In genomic region chr9:88059005-88059404, GRCm38 (mm10) we compare ENCODE assay signal across 16 mouse cellular contexts.
A peak's percentile ranks its signal among the peaks of the same experiment; 100 is the strongest.
DNase-seq lines count a peak whose midpoint lies in the region; ATAC-seq and TF ChIP-seq lines count a peak whose summit lies in the region.
"Had no signal": no experiment of that assay in that cellular context is flagged by ENCODE, and none has a peak within 500 bp of the region (broad histone marks: within the 10 kb centered on the region; RNA-seq: fewer than 3 reads in every experiment).

No protein-coding gene starts in this region.

- TF ChIP-seq CTCF in stomach, postnatal 0 days (IDR thresholded peaks at IDR 0.05; ENCODE audit: low read depth) = no peak

- ATAC-seq in hindbrain, embryonic 12.5 days (ENCODE audit: low FRiP score) = peak; percentile 40; the same call in 1 of the 2 replicates
- ATAC-seq in neural tube, embryonic 12.5 days (ENCODE audit: low FRiP score, low read depth) = 0 out of 2 replicates have a peak, but pooled peaks have one; percentile 13
- ATAC-seq in neural tube, embryonic 15.5 days (ENCODE audit: low FRiP score) = no peak
- ATAC-seq in limb, embryonic 13.5 days (ENCODE audit: low FRiP score, low read depth) = no peak; the same call in 1 of the 2 replicates
- ATAC-seq in stomach, postnatal 0 days (ENCODE audit: low FRiP score, low TSS enrichment) = 0 out of 2 replicates have a peak, but pooled peaks have one; percentile 21
- ATAC-seq in megakaryocyte progenitor cell, adult 5-6 weeks (replicated peaks; ENCODE audit: poor library complexity) = no peak

- H3K9me3 ChIP-seq in hindbrain, embryonic 12.5 days (replicated peaks) = no peaks in the 10 kb centered on the region
- H3K9me3 ChIP-seq in hindbrain, embryonic 10.5 days = no peaks in the 10 kb centered on the region
- no peaks in the 10 kb centered on the region for H3K9me3 ChIP-seq in neural tube, embryonic 12.5 days
- H3K9me3 ChIP-seq in neural tube, embryonic 15.5 days (replicated peaks) = no peaks in the 10 kb centered on the region
- 0 out of 2 replicates have a peak, but pooled peaks cover 5% of the 10 kb centered on the region for H3K9me3 ChIP-seq in limb, embryonic 13.5 days
- no peaks in the 10 kb centered on the region for H3K9me3 ChIP-seq in stomach, postnatal 0 days (ENCODE audit: control insufficient read depth, low read length)

- H3K27me3 ChIP-seq in hindbrain, embryonic 12.5 days = no peaks in the 10 kb centered on the region
- no peaks in the 10 kb centered on the region for H3K27me3 ChIP-seq in hindbrain, embryonic 10.5 days (ENCODE audit: insufficient read depth, poor library complexity, severe bottlenecking)
- H3K27me3 ChIP-seq in neural tube, embryonic 12.5 days (replicated peaks) = no peaks in the 10 kb centered on the region
- no peaks in the 10 kb centered on the region for H3K27me3 ChIP-seq in neural tube, embryonic 15.5 days (replicated peaks)
- H3K27me3 ChIP-seq in limb, embryonic 13.5 days = 0 out of 2 replicates have a peak, but pooled peaks cover 10% of the 10 kb centered on the region
- no peaks in the 10 kb centered on the region for H3K27me3 ChIP-seq in stomach, postnatal 0 days (ENCODE audit: control insufficient read depth, insufficient read depth, low read length)

- TF ChIP-seq EP300 in stomach, postnatal 0 days (optimal IDR thresholded peaks at IDR 0.05) = no peak

- no peak overlapping the region for H3K4me2 ChIP-seq in hindbrain, embryonic 12.5 days (replicated peaks)
- H3K4me2 ChIP-seq in neural tube, embryonic 12.5 days (replicated peaks) = no peak overlapping the region
- H3K4me2 ChIP-seq in neural tube, embryonic 15.5 days = no peak overlapping the region
- no peak overlapping the region for H3K4me2 ChIP-seq in limb, embryonic 13.5 days (replicated peaks)
- no peak overlapping the region for H3K4me2 ChIP-seq in stomach, postnatal 0 days (replicated peaks; ENCODE audit: low read depth)

- DNase-seq in hindbrain, embryonic 10.5 days (ENCODE audit: low spot score) = no peak
- DNase-seq in stomach, postnatal 0 days (ENCODE audit: low spot score) = no peak
- DNase-seq in spleen, postnatal 14 days (ENCODE audit: low spot score in 2 of 2) = no peak
- DNase-seq: adrenal gland, postnatal 36 days; cerebellum, adult 11 months; embryo, embryonic 11 days; gastrocnemius, postnatal 36 days; kidney, adult 9 months had no signal

- H3K4me1 ChIP-seq in hindbrain, embryonic 12.5 days = peaks cover under 1% of the 10 kb centered on the region
- peaks cover 1% of the 10 kb centered on the region for H3K4me1 ChIP-seq in hindbrain, embryonic 10.5 days (replicated peaks)
- no peaks in the 10 kb centered on the region for H3K4me1 ChIP-seq in neural tube, embryonic 12.5 days
- H3K4me1 ChIP-seq in neural tube, embryonic 15.5 days = no peaks in the 10 kb centered on the region
- peaks cover 14% of the 10 kb centered on the region; the same call in 1 of the 2 replicates for H3K4me1 ChIP-seq in limb, embryonic 13.5 days
- peaks cover 2% of the 10 kb centered on the region; the same call in 1 of the 2 replicates for H3K4me1 ChIP-seq in stomach, postnatal 0 days (replicated peaks; ENCODE audit: control insufficient read depth, insufficient read depth)

- no peaks in the 10 kb centered on the region for H3K36me3 ChIP-seq in hindbrain, embryonic 12.5 days
- H3K36me3 ChIP-seq in hindbrain, embryonic 10.5 days = no peaks in the 10 kb centered on the region
- H3K36me3 ChIP-seq in neural tube, embryonic 12.5 days = no peaks in the 10 kb centered on the region
- H3K36me3 ChIP-seq in neural tube, embryonic 15.5 days = no peaks in the 10 kb centered on the region
- no peaks in the 10 kb centered on the region for H3K36me3 ChIP-seq in limb, embryonic 13.5 days
- H3K36me3 ChIP-seq in stomach, postnatal 0 days (ENCODE audit: control insufficient read depth, insufficient read depth, low read length) = no peaks in the 10 kb centered on the region
- H3K36me3 ChIP-seq: G1E had no signal

- no peak overlapping the region for H3K27ac ChIP-seq in hindbrain, embryonic 12.5 days
- H3K27ac ChIP-seq in hindbrain, embryonic 10.5 days = no peak overlapping the region
- no peak overlapping the region for H3K27ac ChIP-seq in neural tube, embryonic 12.5 days
- H3K27ac ChIP-seq in neural tube, embryonic 15.5 days (replicated peaks) = no peak overlapping the region
- peak overlapping the region; percentile 12; the same call in 1 of the 2 replicates for H3K27ac ChIP-seq in limb, embryonic 13.5 days
- H3K27ac ChIP-seq in stomach, postnatal 0 days (replicated peaks) = no peak overlapping the region
- H3K27ac ChIP-seq: layer of hippocampus, adult 2 months; liver, embryonic 14.5 days had no signal

- H3K4me3 ChIP-seq in hindbrain, embryonic 12.5 days = no peak overlapping the region
- H3K4me3 ChIP-seq in hindbrain, embryonic 10.5 days = no peak overlapping the region
- H3K4me3 ChIP-seq in neural tube, embryonic 12.5 days = no peak overlapping the region
- no peak overlapping the region for H3K4me3 ChIP-seq in neural tube, embryonic 15.5 days (replicated peaks)
- no peak overlapping the region for H3K4me3 ChIP-seq in limb, embryonic 13.5 days
- H3K4me3 ChIP-seq in stomach, postnatal 0 days (ENCODE audit: low read depth, low read length) = no peak overlapping the region
- H3K4me3 ChIP-seq: layer of hippocampus, adult 2 months had no signal

- no peak overlapping the region for H3K9ac ChIP-seq in hindbrain, embryonic 12.5 days
- no peak overlapping the region for H3K9ac ChIP-seq in neural tube, embryonic 12.5 days
- H3K9ac ChIP-seq in neural tube, embryonic 15.5 days (replicated peaks) = no peak overlapping the region
- no peak overlapping the region for H3K9ac ChIP-seq in limb, embryonic 13.5 days
- no peak overlapping the region for H3K9ac ChIP-seq in stomach, postnatal 0 days (ENCODE audit: low read length)
- H3K9ac ChIP-seq: liver, embryonic 14.5 days had no signal

- WGBS in hindbrain, embryonic 12.5 days = 71% methylated on average over 3 of the region's 3 CpGs
- WGBS in hindbrain, embryonic 10.5 days = 85% methylated on average over 3 of the region's 3 CpGs
- 79% methylated on average over 3 of the region's 3 CpGs for WGBS in neural tube, embryonic 12.5 days
- 75% methylated on average over 3 of the region's 3 CpGs for WGBS in neural tube, embryonic 15.5 days
- WGBS in limb, embryonic 13.5 days = 85% methylated on average over 3 of the region's 3 CpGs
- WGBS in stomach, postnatal 0 days = 52% methylated on average over 3 of the region's 3 CpGs

Comparison
In these comparisons a context has a peak if more than half of its experiments do, and no peak if none do; other contexts are left out.
1. ATAC-seq: peak in hindbrain, embryonic 12.5 days (single experiment), neural tube, embryonic 12.5 days (single experiment) and stomach, postnatal 0 days (single experiment); none in neural tube, embryonic 15.5 days (single experiment), limb, embryonic 13.5 days (single experiment) and megakaryocyte progenitor cell, adult 5-6 weeks (single experiment).